Mouse (Mus musculus) ES-Bruce4 (cell line): Measurements from ENCODE around the gene Wnt6.

ENCODE experiments used
- CTCF ChIP-seq: IDR thresholded peaks from one replicate; pipeline ENCODE4 v1.8.1; 2011; ENCODE audit warnings: low read depth, low read length
- EP300 ChIP-seq: IDR thresholded peaks from 2 replicates; pipeline ENCODE4 v1.6.1; 2011; ENCODE audit warnings: low read depth, low read length; ENCODE audit not compliant: insufficient read depth
- POLR2A ChIP-seq: IDR thresholded peaks from one replicate; pipeline ENCODE4 v1.8.1; 2011; ENCODE audit warnings: low read length; ENCODE audit not compliant: insufficient read depth

DNA sequence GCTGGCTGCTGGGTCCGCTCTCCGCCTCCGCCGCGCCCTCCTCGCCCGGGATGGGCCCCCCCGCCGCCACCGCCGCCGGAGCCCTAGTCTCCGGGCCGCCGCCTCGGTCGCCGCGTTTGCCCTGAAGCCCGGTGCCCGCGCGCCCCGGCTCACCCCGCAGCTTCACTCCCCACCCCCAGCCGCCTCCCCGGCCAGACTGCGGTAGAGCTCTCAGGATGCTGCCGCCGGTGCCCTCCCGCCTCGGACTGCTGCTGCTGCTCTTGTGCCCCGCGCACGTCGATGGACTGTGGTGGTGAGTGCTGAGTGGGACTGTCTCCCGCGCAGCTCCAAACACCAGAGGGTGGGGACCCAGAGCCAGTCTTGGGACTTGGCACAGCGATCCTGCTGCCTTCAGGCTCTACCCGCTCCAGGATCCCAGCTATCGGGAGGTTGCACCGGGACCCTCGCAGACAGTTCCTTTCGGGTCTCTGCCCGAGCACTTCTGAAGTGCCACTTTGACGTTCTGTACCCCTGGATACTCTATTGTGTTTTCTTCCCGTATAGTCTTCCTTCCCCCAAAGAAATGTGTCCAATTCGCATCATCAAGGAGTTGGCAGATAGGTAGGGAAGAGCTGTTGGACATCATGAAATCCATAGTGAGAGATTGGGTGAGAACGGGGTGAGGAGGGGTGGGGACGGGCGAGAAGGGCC is 384 bp downstream of the Wnt6 start:
- no peak for TF ChIP-seq CTCF
- no peak for TF ChIP-seq EP300
- TF ChIP-seq POLR2A: no peak
